Mouse (Mus musculus) stomach, embryonic 14.5 days (tissue): Measurements from ENCODE around the gene Jmjd7. TPM values are rescaled to one million over a fixed set of nuclear protein-coding genes. Genes with fewer than 3 reads are reported as not detected.

ENCODE experiments used
- ATAC-seq: fragments of 200-750 bp; cut with Nextera tagmentation; 2 replicates; pipeline ENCODE4 v1.8.0; 2017; ENCODE audit warnings: low read depth, moderate TSS enrichment; ENCODE audit not compliant: insufficient number of reproducible peaks, insufficient read depth, low FRiP score
- H3K27ac ChIP-seq: fragments of 300-500 bp; sonication (generic); 2 replicates; pipeline ENCODE4 v1.5.1; 2014; ENCODE audit warnings: mild to moderate bottlenecking, low read length, moderate library complexity, mixed read lengths
- H3K27me3 ChIP-seq: fragments of 300-500 bp; sonication (generic); 2 replicates; pipeline ENCODE4 v1.6.1; 2014; ENCODE audit warnings: low read length, control low read depth, mixed read lengths; ENCODE audit not compliant: control insufficient read depth, insufficient read depth
- H3K36me3 ChIP-seq: fragments of 300-500 bp; sonication (generic); 2 replicates; pipeline ENCODE4 v1.6.1; 2014; ENCODE audit warnings: mild to moderate bottlenecking, control low read depth, low read length, moderate library complexity, mixed read lengths; ENCODE audit not compliant: control insufficient read depth, insufficient read depth
- H3K4me1 ChIP-seq: fragments of 300-500 bp; sonication (generic); 2 replicates; pipeline ENCODE4 v1.6.1; 2014; ENCODE audit warnings: low read length, control low read depth, mixed read lengths; ENCODE audit not compliant: control insufficient read depth, insufficient read depth
- H3K4me2 ChIP-seq: fragments of 300-500 bp; sonication (generic); replicated peaks from 2 replicates; pipeline ENCODE4 v1.6.1; 2014; ENCODE audit warnings: low read depth, low read length, control low read depth
- H3K4me3 ChIP-seq: fragments of 300-500 bp; sonication (generic); 2 replicates; pipeline ENCODE4 v1.5.1; 2014; ENCODE audit warnings: low read depth, low read length, control low read depth
- H3K9ac ChIP-seq: fragments of 300-500 bp; sonication (generic); replicated peaks from 2 replicates; pipeline ENCODE4 v1.6.1; 2014; ENCODE audit warnings: low read depth, mild to moderate bottlenecking, control low read depth, low read length, moderate library complexity, mixed read lengths
- H3K9me3 ChIP-seq: fragments of 300-500 bp; sonication (generic); 2 replicates; pipeline ENCODE4 v1.6.1; 2016; ENCODE audit warnings: low read depth, low read length, control low read depth; ENCODE audit not compliant: control insufficient read depth
- WGBS: fragments of 180-500 bp; shearing (Covaris S2); extraction: QIAGEN DNeasy Blood & Tissue Kit; methylation state at CpG from one replicate; pipeline ENCODE4 v1.1.7; 2014; 5-methylcytosine and 5-hydroxymethylcytosine counted together
- polyA plus RNA-seq: library from polyadenylated mRNA; unstranded; fragments of >200 nt; fragmentation: Nextera tagmentation; extraction: Ambion mirVana; gene quantifications from 2 replicates; pipeline ENCODE4 v1.2.1, GENCODE M21; 2014

Gene Jmjd7
- 20.6 and 22.0 TPM in 2 replicates for polyA plus RNA-seq

- no peaks in the 10 kb centered on the region for H3K27me3 ChIP-seq
- peak within 1 kb of the TSS; percentile 91 for H3K27ac ChIP-seq
- H3K36me3 ChIP-seq, result peaks cover 22% of the 10 kb centered on the region
- H3K4me3 ChIP-seq, result peak within 1 kb of the TSS; percentile 78
- peak within 1 kb of the TSS; percentile 81 for H3K9ac ChIP-seq
- peak; percentile 86 for ATAC-seq
- no peaks in the 10 kb centered on the region for H3K9me3 ChIP-seq
- 5% methylated on average over 49 of the region's 50 CpGs for WGBS
- H3K4me1 ChIP-seq, result peaks cover 11% of the 10 kb centered on the region
- peak within 1 kb of the TSS; percentile 79 for H3K4me2 ChIP-seq
These were observed at the start of gene Jmjd7, which contains the start of gene Gm28042 for GRCm38 (mm10) chr2:120026984-120027949. Gene Jmjd7 (plus strand): TSS chr2:120027483. Gene Gm28042 (plus strand): TSS chr2:120027493.

GRCm38 (mm10) chr2:119980343-119980986, 46.8 kb upstream of the Jmjd7 start:
- no peak overlapping the region for H3K4me3 ChIP-seq

GRCm38 (mm10) chr2:119981631-119982030, 45.7 kb upstream of the Jmjd7 start:
- 91% methylated on average over 2 of the region's 2 CpGs for WGBS
- Histone ChIP-seq H3K27me3 (no peaks in the 10 kb centered on the region), H3K4me1 (peaks cover 11% of the 10 kb centered on the region; the same call in 1 of the 2 replicates), H3K27ac (no peak overlapping the region), H3K9me3 (no peaks in the 10 kb centered on the region), H3K9ac (no peak overlapping the region), H3K4me3 (no peak overlapping the region), H3K36me3 (peaks cover 4% of the 10 kb centered on the region; the same call in 1 of the 2 replicates), H3K4me2 (no peak overlapping the region)
- no peak for ATAC-seq

More at GRCm38 (mm10) chr2:119980343-119980986, 46.8 kb upstream of the Jmjd7 start:
- Histone ChIP-seq H3K9me3 (no peaks in the 10 kb centered on the region), H3K27ac (no peak overlapping the region), H3K4me2 (no peak overlapping the region), H3K4me1 (peaks cover 11% of the 10 kb centered on the region; the same call in 1 of the 2 replicates), H3K9ac (no peak overlapping the region), H3K27me3 (no peaks in the 10 kb centered on the region), H3K36me3 (peaks cover 4% of the 10 kb centered on the region; the same call in 1 of the 2 replicates)
- ATAC-seq, result no peak
- 85% methylated on average over 7 of the region's 7 CpGs for WGBS

GRCm38 (mm10) chr2:119985871-119986270, 41.4 kb upstream of the Jmjd7 start:
- no peak overlapping the region for H3K27ac ChIP-seq
- H3K27me3 ChIP-seq, result no peaks in the 10 kb centered on the region
- 69% methylated on average over 8 of the region's 8 CpGs for WGBS
- H3K9me3 ChIP-seq, result no peaks in the 10 kb centered on the region
- no peak overlapping the region for H3K4me3 ChIP-seq
- ATAC-seq, result no peak
- no peak overlapping the region for H3K9ac ChIP-seq
- H3K36me3 ChIP-seq, result peaks cover 4% of the 10 kb centered on the region; the same call in 1 of the 2 replicates
- no peak overlapping the region for H3K4me2 ChIP-seq
- H3K4me1 ChIP-seq, result no peaks in the 10 kb centered on the region

- no peak overlapping the region for H3K4me3 ChIP-seq
- H3K36me3 ChIP-seq, result peaks cover 4% of the 10 kb centered on the region; the same call in 1 of the 2 replicates
- H3K27me3 ChIP-seq, result no peaks in the 10 kb centered on the region
- no peak overlapping the region for H3K4me2 ChIP-seq
- ATAC-seq, result no peak
- no peaks in the 10 kb centered on the region for H3K4me1 ChIP-seq
- 76% methylated on average over 6 of the region's 6 CpGs for WGBS
- no peak overlapping the region for H3K9ac ChIP-seq
- H3K27ac ChIP-seq, result no peak overlapping the region
- H3K9me3 ChIP-seq, result no peaks in the 10 kb centered on the region
These were observed 40.9 kb upstream of the Jmjd7 start for GRCm38 (mm10) chr2:119986369-119986768.

- Histone ChIP-seq H3K27me3 (no peaks in the 10 kb centered on the region), H3K4me2 (no peak overlapping the region), H3K27ac (no peak overlapping the region), H3K4me3 (no peak overlapping the region), H3K9ac (no peak overlapping the region), H3K9me3 (no peaks in the 10 kb centered on the region), H3K4me1 (no peaks in the 10 kb centered on the region), H3K36me3 (peaks cover 1% of the 10 kb centered on the region; the same call in 1 of the 2 replicates)
- 92% methylated on average over 2 of the region's 2 CpGs for WGBS
- no peak for ATAC-seq
These were observed 39.8 kb upstream of the Jmjd7 start for GRCm38 (mm10) chr2:119987441-119987840.

GRCm38 (mm10) chr2:119988952-119989351, 38.3 kb upstream of the Jmjd7 start:
- ATAC-seq, result no peak

GRCm38 (mm10) chr2:119990881-119991280, 36.4 kb upstream of the Jmjd7 start:
- H3K9ac ChIP-seq, result no peak overlapping the region
- H3K9me3 ChIP-seq, result no peaks in the 10 kb centered on the region
- no peaks in the 10 kb centered on the region for H3K27me3 ChIP-seq
- no peak for ATAC-seq
- no peaks in the 10 kb centered on the region; the same call in 1 of the 2 replicates for H3K36me3 ChIP-seq
- no peak overlapping the region for H3K4me2 ChIP-seq
- no peak overlapping the region for H3K27ac ChIP-seq
- H3K4me1 ChIP-seq, result peaks cover 10% of the 10 kb centered on the region
- H3K4me3 ChIP-seq, result no peak overlapping the region
- WGBS, result 81% methylated on average over 6 of the region's 6 CpGs

More at GRCm38 (mm10) chr2:119988952-119989351, 38.3 kb upstream of the Jmjd7 start:
- Histone ChIP-seq H3K4me1 (no peaks in the 10 kb centered on the region), H3K27me3 (no peaks in the 10 kb centered on the region), H3K9ac (no peak overlapping the region), H3K36me3 (no peaks in the 10 kb centered on the region; the same call in 1 of the 2 replicates), H3K4me2 (no peak overlapping the region), H3K27ac (no peak overlapping the region), H3K4me3 (no peak overlapping the region), H3K9me3 (no peaks in the 10 kb centered on the region)
- 82% methylated on average over 4 of the region's 4 CpGs for WGBS
